Mouse (Mus musculus) kidney, adult 18-20 months (tissue): Measurements from ENCODE around the gene Morf4l1.

Source experiments
- DNase-seq: peaks from one replicate; pipeline ENCODE4 v3.0.0; 2021

Gene Morf4l1

DNA sequence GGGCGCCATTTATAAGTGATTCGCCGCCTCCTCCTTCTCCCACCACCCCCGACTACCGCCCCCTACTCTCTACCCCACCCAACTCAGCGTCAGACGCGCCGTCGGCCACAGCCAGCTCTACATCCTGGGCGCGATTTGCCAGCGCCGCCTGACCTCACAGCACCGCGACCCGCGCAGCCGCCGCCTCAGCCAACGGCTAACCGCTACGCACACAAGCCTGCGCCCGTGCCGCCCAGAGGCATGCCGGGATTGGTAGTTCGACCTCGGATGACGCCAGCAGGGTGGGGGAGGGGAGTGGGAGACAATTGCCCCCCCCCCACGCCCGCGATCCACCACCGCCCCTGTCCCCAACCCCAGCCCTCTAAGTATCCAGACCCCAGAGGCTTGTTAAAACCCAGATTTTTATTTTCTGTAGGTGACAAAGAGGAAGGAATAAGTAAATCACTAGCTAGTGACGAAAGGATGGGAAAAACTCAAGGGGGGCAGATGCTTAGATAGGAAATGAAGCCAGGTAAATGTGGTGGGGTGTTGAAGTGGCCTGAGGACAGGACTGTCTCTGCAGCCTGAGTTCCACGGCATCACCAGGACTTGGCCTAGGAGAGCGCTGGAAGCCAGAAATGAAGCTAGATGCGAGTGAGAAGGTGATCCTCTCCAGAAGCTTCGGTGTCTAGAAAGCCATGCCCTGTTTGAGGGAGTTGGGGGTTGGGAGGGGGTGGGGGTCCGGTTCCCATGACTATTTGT lies at the start of gene Morf4l1:
Gene Morf4l1, minus strand, starts transcription at position 208 of the 741 bp plus-strand sequence.
- DNase-seq: peak; percentile 95

DNA sequence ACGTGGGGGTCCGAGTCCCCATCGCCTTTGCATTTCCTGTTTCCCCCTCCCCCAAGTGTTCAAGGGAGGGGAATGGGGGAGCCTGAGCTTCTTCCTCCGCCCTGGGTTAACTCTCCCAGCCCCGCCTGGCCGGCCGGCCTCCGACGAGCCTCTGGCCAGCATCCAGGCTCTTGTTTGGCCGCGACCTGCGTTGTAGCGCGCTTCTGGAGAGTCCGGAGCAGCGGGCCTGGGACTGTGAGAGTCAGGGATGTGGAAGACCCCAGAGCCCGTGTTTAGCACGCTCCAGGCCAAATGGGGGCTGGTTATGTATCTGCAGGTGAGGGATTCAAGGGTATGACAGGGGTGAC lies 49.1 kb upstream of the Morf4l1 start:
- peak; percentile 52 for DNase-seq

- peak; percentile 52 for DNase-seq
Measured at GRCm38 (mm10) chr9:90162926-90163748, 48.6 kb upstream of the Morf4l1 start, which contains the start of gene Adamts7. TSS of gene Adamts7 (plus strand) at chr9:90163069.

DNA sequence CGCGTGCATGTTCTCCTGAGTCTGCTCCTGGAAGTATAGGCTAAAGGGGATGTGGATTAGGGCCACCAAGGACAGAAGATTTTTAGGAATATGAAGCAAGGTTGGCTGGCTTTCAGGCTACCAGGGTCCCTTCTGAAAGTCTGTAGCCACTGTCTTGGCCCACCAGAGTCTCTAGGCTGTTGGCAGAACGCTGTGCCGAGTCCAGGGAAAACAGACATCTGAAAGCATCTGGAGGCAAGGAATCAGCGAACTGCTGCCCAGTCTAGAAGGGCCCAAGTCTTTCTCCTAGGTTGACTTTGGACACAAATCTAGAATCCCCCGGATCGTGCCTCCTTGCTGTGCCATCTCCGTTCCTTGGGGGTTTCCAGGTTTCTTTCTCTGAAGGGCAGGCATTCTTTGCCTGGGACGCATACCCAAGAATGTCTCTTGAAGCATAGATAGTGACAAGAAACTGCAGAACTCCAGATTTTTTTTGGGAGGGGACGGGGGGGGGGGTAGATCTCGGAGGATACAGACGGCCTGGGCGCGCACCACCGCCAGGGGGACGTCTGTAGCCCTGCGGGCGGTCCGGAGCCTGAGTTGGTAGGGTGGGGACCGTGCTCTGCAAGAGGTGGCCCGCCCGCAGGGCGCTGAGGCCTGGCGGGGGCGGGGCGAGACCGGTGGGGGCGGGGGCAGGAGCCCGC lies 47.8 kb upstream of the Morf4l1 start:
- peak; percentile 54 for DNase-seq

- no peak for DNase-seq
Measured at GRCm38 (mm10) chr9:90146869-90147268, 32.3 kb upstream of the Morf4l1 start.

- DNase-seq: no peak
Measured at GRCm38 (mm10) chr9:90145788-90146187, 31.2 kb upstream of the Morf4l1 start.

DNA sequence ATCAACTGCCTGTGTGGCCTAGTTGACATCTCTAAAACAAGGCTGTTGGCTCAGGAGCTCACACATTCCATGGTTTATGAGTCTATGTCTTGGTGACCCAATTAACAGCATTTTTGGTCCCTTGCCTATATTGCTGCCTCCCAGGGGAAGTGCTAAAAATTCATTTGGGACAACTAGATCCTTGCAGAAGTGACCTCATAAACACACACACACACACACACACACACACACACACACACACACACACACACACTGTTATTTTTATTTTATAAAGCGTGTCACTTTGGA lies 22.0 kb upstream of the Morf4l1 start:
- peak; percentile 35 for DNase-seq

DNA sequence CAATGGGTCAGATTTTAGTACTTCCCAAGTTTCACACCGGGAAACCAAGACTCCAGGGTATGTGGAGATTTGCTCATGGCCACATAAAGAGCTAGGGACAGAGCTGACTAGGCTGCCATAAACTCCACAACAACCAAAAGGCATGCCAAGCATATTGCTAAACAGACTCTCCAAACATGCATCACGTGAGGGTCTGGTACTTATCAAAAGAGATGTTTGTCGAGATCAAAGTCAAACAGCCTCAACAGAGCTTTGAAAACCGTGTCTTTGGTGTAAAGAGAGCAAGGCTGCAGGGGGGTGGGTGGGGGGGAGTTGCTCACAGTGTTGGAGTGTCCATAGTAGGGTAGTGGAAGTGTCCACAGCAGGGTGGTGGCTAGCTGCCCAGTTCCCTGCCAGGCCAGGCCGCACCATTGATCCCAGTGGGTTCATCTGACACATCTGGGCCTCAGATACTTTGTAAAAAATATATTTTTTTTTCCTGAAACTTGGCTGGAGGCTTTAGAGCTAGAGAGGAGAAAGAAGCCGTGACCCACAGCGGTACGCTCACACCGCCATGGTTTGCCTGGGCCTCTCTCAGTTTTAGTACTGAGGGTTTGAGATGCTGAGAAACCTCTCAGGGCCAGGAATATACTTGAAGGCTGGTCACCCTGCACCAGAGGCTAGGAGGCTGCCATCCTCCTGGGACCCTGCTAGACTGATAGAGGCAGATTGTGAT lies 21.5 kb upstream of the Morf4l1 start:
- DNase-seq: no peak

- DNase-seq: no peak
Measured at GRCm38 (mm10) chr9:90135466-90135865, 20.9 kb upstream of the Morf4l1 start.

GRCm38 (mm10) chr9:90133562-90134355 lies 19.2 kb upstream of the Morf4l1 start:
- no peak for DNase-seq

- DNase-seq: no peak
Measured at GRCm38 (mm10) chr9:90128636-90129201, 14.1 kb upstream of the Morf4l1 start.

DNA sequence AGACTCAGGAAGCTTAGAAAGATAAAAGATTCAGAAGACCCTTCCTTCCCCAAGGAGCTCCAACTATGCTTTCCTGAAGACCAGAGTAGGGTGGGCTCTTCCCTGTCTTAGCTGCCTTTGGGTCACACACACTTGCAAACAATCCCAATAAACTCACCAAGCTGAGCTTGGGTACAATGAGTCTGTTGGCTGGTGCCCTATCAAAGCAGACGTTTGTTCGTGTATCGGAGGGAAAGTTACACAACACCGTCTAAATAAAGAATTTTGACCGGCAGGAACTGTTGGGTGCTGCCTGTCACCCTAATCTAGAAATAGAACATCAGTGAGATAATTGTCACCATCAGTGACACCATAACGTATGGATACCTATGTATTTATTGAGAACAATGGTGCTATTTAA lies 12.6 kb upstream of the Morf4l1 start:
- no peak for DNase-seq

DNA sequence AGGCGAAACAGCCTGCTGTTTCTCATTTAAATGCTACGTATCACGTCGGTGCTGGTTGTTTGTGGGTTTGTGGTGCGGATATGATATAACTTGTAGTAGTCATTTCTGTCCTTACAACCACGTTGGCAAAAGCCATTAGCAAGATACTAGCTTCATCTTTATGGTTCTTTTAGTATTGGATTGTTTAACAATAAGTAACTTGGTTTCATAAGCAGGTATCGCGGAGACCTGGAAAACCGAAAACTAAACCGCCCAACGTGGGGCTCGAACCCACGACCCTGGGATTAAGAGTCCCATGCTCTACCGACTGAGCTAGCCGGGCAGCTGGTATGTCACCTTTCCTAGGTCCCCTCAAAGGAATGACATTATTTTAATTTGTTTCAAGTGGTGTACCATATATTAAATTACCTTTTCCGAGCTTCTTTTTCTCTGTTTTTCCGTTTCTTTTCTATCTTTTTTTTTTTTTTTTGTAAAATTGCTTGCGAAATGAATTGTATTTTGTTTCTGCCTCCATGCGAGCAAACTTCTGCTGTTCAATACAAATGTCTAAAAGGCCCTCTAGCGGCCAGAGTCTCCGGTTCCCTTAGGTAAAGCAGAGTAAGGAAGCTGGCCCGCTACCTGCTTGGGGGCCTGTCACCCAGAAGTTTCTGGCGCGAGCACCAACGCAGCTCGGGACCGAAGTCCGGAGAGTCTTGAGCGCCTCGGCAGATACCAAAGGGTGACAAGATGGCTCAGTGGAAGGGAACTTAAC lies 11.9 kb upstream of the Morf4l1 start:
- peak; percentile 86 for DNase-seq

DNA sequence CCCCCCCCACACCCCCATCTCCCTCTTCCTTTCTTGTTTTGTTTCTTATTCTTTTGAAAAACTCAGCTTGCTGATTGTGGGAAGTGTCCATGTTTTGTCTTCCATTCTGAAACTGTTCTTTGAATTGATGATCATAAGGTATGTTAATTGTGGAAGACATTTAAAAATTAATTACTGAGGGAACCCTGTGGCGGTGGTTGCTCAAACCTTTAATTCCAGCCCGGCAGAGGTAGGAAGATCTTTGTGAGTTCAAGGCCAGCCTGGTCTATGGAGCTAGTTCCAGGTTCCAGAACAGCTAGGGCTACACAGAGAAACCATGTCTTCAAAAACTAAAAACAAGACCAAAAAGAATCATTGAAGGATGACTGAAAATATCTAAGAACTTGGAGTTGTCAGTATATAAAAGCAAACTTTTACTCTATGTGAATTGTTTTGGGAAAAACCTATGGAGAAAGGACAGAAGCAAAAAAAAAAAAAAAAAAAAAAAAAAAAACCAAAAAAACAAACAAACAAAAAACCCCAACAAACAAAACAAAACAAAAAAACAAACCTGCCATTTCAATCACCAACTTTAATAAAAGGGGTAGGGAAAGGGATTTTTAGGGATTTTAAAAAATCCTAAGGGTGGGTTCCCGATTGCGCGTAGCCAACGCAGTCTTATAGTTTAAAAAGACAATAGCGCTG lies 11.0 kb upstream of the Morf4l1 start:
- no peak for DNase-seq

GRCm38 (mm10) chr9:90124873-90125245 lies 10.3 kb upstream of the Morf4l1 start:
- DNase-seq: no peak

- DNase-seq: no peak
Measured at GRCm38 (mm10) chr9:90124156-90124872, 9.7 kb upstream of the Morf4l1 start.

- DNase-seq: no peak
Measured at GRCm38 (mm10) chr9:90122246-90122740, 7.7 kb upstream of the Morf4l1 start.

GRCm38 (mm10) chr9:90117234-90117633 lies 2.7 kb upstream of the Morf4l1 start:
- DNase-seq: no peak

DNA sequence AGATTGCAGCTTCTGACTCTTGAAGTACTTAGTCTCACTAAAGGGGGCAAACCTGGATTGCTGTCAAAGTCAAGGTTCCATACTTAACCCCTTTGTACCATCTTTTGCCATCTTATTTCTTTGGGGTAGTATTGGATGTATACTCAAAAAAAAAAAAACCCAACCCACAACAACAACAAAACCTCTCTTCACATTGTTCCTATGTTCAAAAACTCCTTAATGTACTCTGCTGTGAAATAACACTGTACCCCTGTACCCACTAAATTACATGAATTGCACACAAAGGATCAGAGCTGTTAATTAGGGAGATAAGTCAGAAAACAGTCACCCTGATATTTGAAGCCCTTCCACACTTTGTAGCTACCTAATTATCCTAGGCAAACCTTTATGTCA lies 730 bp upstream of the Morf4l1 start:
- DNase-seq: no peak
